Mouse (Mus musculus) megakaryocyte, embryonic 14.5 days (primary cell): ENCODE data around the gene Tmem247. TPM values are rescaled to one million over a fixed set of nuclear protein-coding genes. Genes with fewer than 3 reads are reported as not detected.

Experiments used
- H3K27me3 ChIP-seq: replicated peaks from 2 replicates; pipeline ENCODE3; 2012; ENCODE audit warnings: inconsistent platforms
- H3K36me3 ChIP-seq: replicated peaks from 2 replicates; pipeline ENCODE3; 2012; ENCODE audit warnings: low read length, inconsistent platforms, mixed read lengths
- H3K4me1 ChIP-seq: 2 replicates; pipeline ENCODE4 v1.6.1; 2012; ENCODE audit warnings: inconsistent platforms
- H3K4me3 ChIP-seq: replicated peaks from 2 replicates; pipeline ENCODE3; 2012; ENCODE audit warnings: moderate library complexity, mild to moderate bottlenecking, inconsistent platforms
- H3K9me3 ChIP-seq: 2 replicates; pipeline ENCODE4 v1.6.1; 2012; ENCODE audit warnings: inconsistent platforms
- FLI1 ChIP-seq: IDR thresholded peaks from 2 replicates; pipeline ENCODE4 v1.6.1; 2012; ENCODE audit warnings: low read length, inconsistent platforms, mixed read lengths
- GATA1 ChIP-seq: IDR thresholded peaks from 3 replicates; pipeline ENCODE4 v1.6.1; 2012; ENCODE audit warnings: mixed read lengths, low read length, inconsistent platforms, borderline replicate concordance
- polyA plus RNA-seq: library from polyadenylated mRNA; stranded (reverse); fragments of >175 nt; gene quantifications from 2 replicates; pipeline ENCODE4 v1.2.3, GENCODE M21; 2012; ENCODE audit warnings: low replicate concordance; ENCODE audit not compliant: insufficient read depth

Tmem247 gene
- polyA plus RNA-seq, 1 experiment: not detected

DNA sequence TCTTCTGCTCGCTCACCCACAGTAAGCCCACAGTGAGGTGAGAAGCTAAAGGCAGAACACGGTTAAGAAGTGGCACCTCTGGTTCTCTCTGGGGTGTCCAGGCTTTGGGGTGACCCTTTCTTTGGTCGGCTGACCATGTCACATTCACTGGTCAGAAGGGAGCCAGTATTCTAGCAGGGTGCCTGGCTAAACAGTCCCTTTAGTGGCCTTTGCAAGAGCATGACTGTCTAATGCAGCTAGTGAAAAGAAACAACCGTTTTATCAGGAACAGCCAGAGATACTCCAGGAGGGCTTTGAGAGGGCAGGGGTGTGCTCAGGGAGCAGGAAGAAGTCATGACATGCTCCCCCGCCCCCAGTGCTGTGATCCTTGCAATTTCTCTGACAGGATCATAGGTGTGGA, 5.9 kb upstream of the Tmem247 start:
- Histone ChIP-seq H3K4me3 (no peak overlapping the region), H3K36me3 (no peaks in the 10 kb centered on the region), H3K27me3 (peaks cover 54% of the 10 kb centered on the region), H3K9me3 (peaks cover 8% of the 10 kb centered on the region; the same call in 1 of the 2 replicates), H3K4me1 (peaks cover 13% of the 10 kb centered on the region)
- no peak for TF ChIP-seq GATA1

- Histone ChIP-seq H3K36me3 (no peaks in the 10 kb centered on the region), H3K27me3 (peaks cover 42% of the 10 kb centered on the region), H3K4me3 (no peak overlapping the region), H3K4me1 (peaks cover 10% of the 10 kb centered on the region), H3K9me3 (peaks cover 9% of the 10 kb centered on the region; the same call in 1 of the 2 replicates)
- TF ChIP-seq FLI1: no peak
- no peak for TF ChIP-seq GATA1
Observed at GRCm38 (mm10) chr17:86913003-86913607, 4.0 kb upstream of the Tmem247 start.

GRCm38 (mm10) chr17:86915540-86915939, 1.6 kb upstream of the Tmem247 start:
- Histone ChIP-seq H3K4me1 (peaks cover 10% of the 10 kb centered on the region), H3K27me3 (peaks cover 33% of the 10 kb centered on the region), H3K9me3 (peaks cover 9% of the 10 kb centered on the region; the same call in 1 of the 2 replicates), H3K36me3 (no peaks in the 10 kb centered on the region), H3K4me3 (no peak overlapping the region)
- no peak for TF ChIP-seq FLI1
- TF ChIP-seq GATA1: no peak

DNA sequence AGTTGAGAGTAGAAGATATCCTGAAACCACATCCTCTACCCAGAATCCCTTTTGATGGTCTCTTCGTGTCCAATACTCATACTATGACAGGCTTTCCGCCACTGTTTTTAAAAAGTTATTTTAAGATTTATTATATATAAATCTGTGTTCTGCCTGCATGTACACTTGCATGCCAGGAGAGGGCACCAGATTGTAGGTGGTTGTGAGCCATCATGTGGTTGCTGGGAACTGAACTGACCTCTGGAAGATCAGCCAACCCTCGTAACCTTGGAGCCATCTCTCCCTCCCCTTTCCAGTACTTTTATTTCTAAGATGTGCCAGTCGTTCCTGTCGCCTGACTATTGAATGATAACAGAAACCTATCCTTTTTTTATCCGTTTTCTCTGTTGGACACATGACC, 1.6 kb downstream of the Tmem247 start:
- H3K27me3 ChIP-seq: peaks cover 35% of the 10 kb centered on the region
- no peaks in the 10 kb centered on the region; the same call in 1 of the 2 replicates for H3K4me1 ChIP-seq
- no peaks in the 10 kb centered on the region for H3K36me3 ChIP-seq
- H3K4me3 ChIP-seq: no peak overlapping the region
- peaks cover 9% of the 10 kb centered on the region; the same call in 1 of the 2 replicates for H3K9me3 ChIP-seq
- TF ChIP-seq FLI1 (no peak), GATA1 (no peak)

GRCm38 (mm10) chr17:86919729-86920128, 2.6 kb downstream of the Tmem247 start:
- no peaks in the 10 kb centered on the region for H3K36me3 ChIP-seq
- no peak overlapping the region for H3K4me3 ChIP-seq
- no peaks in the 10 kb centered on the region; the same call in 1 of the 2 replicates for H3K4me1 ChIP-seq
- peaks cover 35% of the 10 kb centered on the region for H3K27me3 ChIP-seq
- no peak for TF ChIP-seq GATA1
- no peak for TF ChIP-seq FLI1
- peaks cover 9% of the 10 kb centered on the region; the same call in 1 of the 2 replicates for H3K9me3 ChIP-seq

DNA sequence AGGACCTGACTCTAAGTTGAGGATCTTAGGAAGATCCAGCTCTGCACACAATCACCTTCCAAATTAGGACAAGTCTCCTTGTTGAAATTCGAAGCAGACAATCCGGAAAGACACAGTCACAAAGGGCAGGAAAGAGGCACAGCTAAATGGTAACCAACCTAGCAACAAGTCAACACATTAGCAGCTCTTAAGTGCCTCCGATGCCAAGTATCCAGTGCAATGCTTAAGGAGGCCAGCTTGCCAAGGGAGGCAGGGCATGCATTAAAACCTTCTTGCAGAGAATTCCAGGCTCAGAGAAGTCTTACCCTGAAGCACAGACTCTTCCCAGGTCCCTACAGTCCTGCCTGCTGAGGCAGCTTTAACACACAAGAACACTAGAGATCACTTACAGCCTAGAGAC, 7.5 kb downstream of the Tmem247 start:
- H3K4me1 ChIP-seq: no peaks in the 10 kb centered on the region
- no peak overlapping the region for H3K4me3 ChIP-seq
- H3K27me3 ChIP-seq: peaks cover 34% of the 10 kb centered on the region
- peaks cover 17% of the 10 kb centered on the region for H3K9me3 ChIP-seq
- TF ChIP-seq FLI1: no peak
- TF ChIP-seq GATA1: no peak
- no peaks in the 10 kb centered on the region for H3K36me3 ChIP-seq

DNA sequence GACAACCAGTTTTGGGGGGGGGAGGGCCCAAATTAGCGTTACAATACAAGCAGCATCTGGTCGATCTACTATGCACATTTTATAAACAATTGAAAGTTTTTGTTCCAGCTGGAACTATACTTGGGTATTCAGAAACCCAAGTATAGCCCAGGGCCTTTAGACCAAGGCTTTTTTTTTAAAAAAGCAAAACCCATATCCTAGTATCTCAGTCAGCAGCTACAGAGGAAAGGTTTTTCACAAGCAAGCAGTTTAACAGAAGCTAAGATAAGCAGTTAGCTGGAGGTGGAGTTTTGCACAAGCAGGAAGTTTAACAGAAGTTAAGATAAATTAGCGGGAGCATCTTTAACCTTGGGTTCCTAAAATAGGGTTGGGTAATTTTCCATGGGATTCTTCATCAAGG, 9.7 kb downstream of the Tmem247 start:
- no peak for TF ChIP-seq FLI1
- no peak for TF ChIP-seq GATA1
- Histone ChIP-seq H3K27me3 (peaks cover 31% of the 10 kb centered on the region), H3K4me1 (no peaks in the 10 kb centered on the region), H3K9me3 (peaks cover 17% of the 10 kb centered on the region), H3K4me3 (no peak overlapping the region), H3K36me3 (no peaks in the 10 kb centered on the region)

GRCm38 (mm10) chr17:86929355-86929754, 12.2 kb downstream of the Tmem247 start:
- Histone ChIP-seq H3K9me3 (peaks cover 17% of the 10 kb centered on the region), H3K36me3 (no peaks in the 10 kb centered on the region), H3K4me3 (no peak overlapping the region), H3K4me1 (no peaks in the 10 kb centered on the region), H3K27me3 (peaks cover 28% of the 10 kb centered on the region)
- TF ChIP-seq GATA1 (no peak), FLI1 (no peak)

DNA sequence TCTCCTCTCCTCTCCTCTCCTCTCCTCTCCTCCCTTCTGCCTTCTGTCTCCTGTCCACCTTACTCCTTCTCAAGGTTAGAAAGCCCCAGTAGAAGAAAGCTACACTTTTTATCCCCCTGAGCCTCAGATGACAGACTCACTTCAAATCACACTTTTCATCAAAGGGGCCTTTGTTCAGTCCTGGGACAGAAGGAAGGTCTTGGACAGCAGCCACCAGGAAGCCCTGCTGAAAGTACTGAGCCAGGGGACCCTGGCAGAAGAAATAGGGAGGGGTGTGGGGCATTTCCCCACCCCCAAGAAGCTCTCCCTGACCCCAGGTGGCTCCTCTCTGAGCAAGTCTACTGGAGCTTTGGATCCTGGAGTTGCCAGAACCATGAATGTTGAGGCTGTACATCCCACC, 12.8 kb downstream of the Tmem247 start:
- no peaks in the 10 kb centered on the region for H3K4me1 ChIP-seq
- H3K27me3 ChIP-seq: peaks cover 30% of the 10 kb centered on the region
- no peak overlapping the region for H3K4me3 ChIP-seq
- H3K36me3 ChIP-seq: no peaks in the 10 kb centered on the region
- H3K9me3 ChIP-seq: peaks cover 17% of the 10 kb centered on the region
- TF ChIP-seq GATA1 (no peak), FLI1 (no peak)

- Histone ChIP-seq H3K9me3 (0 out of 2 replicates have a peak, but pooled peaks cover 3% of the 10 kb centered on the region), H3K36me3 (no peaks in the 10 kb centered on the region), H3K4me3 (no peak overlapping the region), H3K27me3 (peaks cover 42% of the 10 kb centered on the region), H3K4me1 (peaks cover 6% of the 10 kb centered on the region)
- no peak for TF ChIP-seq GATA1
- TF ChIP-seq FLI1: no peak
Observed at GRCm38 (mm10) chr17:86932896-86933295, 15.7 kb downstream of the Tmem247 start.
